Mouse (Mus musculus): Measurements from ENCODE around the gene Ubac2. TPM values are rescaled to one million over a fixed set of nuclear protein-coding genes. Genes with fewer than 3 reads are reported as not detected.

The Ubac2 gene
- total and polyA plus RNA-seq, 3 experiments = 32.8 to 40.1 (median 35.5) TPM

DNA sequence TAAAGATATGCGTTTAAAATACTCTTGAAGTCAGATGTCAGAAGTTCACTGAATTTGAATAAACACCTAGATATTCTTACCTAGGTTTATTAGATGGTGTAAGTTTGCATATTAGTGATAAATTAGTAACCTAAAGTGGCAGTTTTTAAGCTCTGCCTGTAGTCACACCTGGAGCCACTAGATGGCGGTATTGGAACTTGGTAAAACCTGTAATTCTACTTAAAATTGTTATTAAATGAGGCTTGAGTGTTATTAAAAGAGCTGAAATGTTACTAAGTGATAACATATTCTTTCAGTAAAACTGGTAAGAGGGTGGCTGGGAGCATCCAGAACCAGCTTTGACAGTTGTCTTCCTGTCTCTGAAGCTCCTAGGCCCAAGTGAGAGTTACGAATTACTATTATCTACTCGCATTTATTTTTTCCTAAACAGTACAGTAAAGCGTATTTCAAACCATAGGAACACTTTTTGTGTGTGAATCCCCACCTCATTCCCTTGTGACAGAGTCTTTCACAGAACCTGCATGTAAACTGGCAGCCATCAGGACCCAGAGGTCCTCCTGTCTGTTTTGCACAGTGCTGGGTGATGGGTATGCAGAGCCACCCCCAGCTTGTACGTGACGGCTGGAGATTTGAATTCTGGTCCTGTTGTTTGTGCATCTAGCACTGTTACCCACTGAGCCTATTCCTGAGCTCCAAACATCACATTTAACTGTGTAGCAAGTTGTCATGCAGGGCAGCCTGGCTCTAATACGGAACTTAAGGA, 50.1 kb downstream of the Ubac2 start:
- Histone ChIP-seq H3K9me3 (replicated peaks; ENCODE audit: low read length) (no peaks in the 10 kb centered on the region), H3K79me2 (replicated peaks; ENCODE audit: control insufficient read depth, extremely low read depth, insufficient read depth, poor library complexity, severe bottlenecking) (no peaks in the 10 kb centered on the region), H3K36me3 (replicated peaks in 1 of 2; ENCODE audit: control insufficient read depth in 1 of 2, insufficient read depth in 1 of 2, low read length in 1 of 2) (peaks cover 0 to 36% of the 10 kb centered on the region in 2 experiments), H3K4me2 (ENCODE audit: insufficient read depth, low read depth, poor library complexity, severe bottlenecking) (no peak overlapping the region), H3K9ac (ENCODE audit: insufficient read depth, low read depth) (no peak overlapping the region), H3K27ac (ENCODE audit: insufficient read depth, low read depth) (peak overlapping the region; percentile 22), H3K4me3 (replicated peaks in 1 of 3; ENCODE audit: low read depth in 2 of 3, low read length in 2 of 3, poor library complexity in 1 of 3) (no peak overlapping the region), H3K27me3 (replicated peaks) (no peaks in the 10 kb centered on the region), H3K4me1 (ENCODE audit: control insufficient read depth in 1 of 2, insufficient read depth in 2 of 2) (peaks cover 16 to 70% of the 10 kb centered on the region in 2 experiments)
- dilution Hi-C loops (cut with MboI; ENCODE audit: extremely low pct_ligation_motif_present, extremely low pct_unique_long_range_greater_than_20kb, low sequenced_read_pairs) (no loop called here), in situ Hi-C loops (cut with MboI; ENCODE audit: low pct_ligation_motif_present, low pct_unique_long_range_greater_than_20kb, low sequenced_read_pairs) (no loop called here)
- peak; percentile 77 for DNase-seq (ENCODE audit: extremely low read depth)
- no peak for TF ChIP-seq JUN (IDR thresholded peaks at IDR 0.05; ENCODE audit: insufficient read depth, low read depth, low read length)
- no peak; the same call in 1 of the 2 replicates for TF ChIP-seq ZC3H11A (IDR thresholded peaks at IDR 0.05; ENCODE audit: low read depth, low read length)
- no peak for TF ChIP-seq USF1 (IDR thresholded peaks at IDR 0.05; ENCODE audit: low read depth, low read length)
- TF ChIP-seq TBP (conservative IDR thresholded peaks at IDR 0.05; ENCODE audit: low read depth, low read length) = no peak
- no peak for TF ChIP-seq ZKSCAN1 (IDR thresholded peaks at IDR 0.05; ENCODE audit: borderline replicate concordance, low read depth, low read length)
- no peak for TF ChIP-seq TCF12 (IDR thresholded peaks at IDR 0.05; ENCODE audit: low read depth, low read length)
- no peak for TF ChIP-seq ZNF384 (IDR thresholded peaks at IDR 0.05; ENCODE audit: low read depth, low read length)
- TF ChIP-seq CTCF (conservative IDR thresholded peaks at IDR 0.05 in 1 of 2, IDR thresholded peaks at IDR 0.05 in 1 of 2; ENCODE audit: low read depth in 2 of 2, low read length in 2 of 2) = peak; percentile 73 to 92
- no peak for TF ChIP-seq CHD2 (IDR thresholded peaks at IDR 0.05; ENCODE audit: low read length)
- TF ChIP-seq ZMIZ1 (IDR thresholded peaks at IDR 0.05; ENCODE audit: low read depth, low read length) = no peak
- TF ChIP-seq RCOR1 (conservative IDR thresholded peaks at IDR 0.05; ENCODE audit: low read depth, low read length) = no peak
- TF ChIP-seq MYC (IDR thresholded peaks at IDR 0.05; ENCODE audit: low read depth, low read length) = peak; percentile 27; the same call in 1 of the 2 replicates
- no peak for TF ChIP-seq MAX (IDR thresholded peaks at IDR 0.05; ENCODE audit: low read length)
- TF ChIP-seq KAT2A (IDR thresholded peaks at IDR 0.05; ENCODE audit: insufficient replicate concordance, low read length) = no peak
- no peak for TF ChIP-seq IRF4 (IDR thresholded peaks at IDR 0.05; ENCODE audit: low read depth, low read length)
- peak; percentile 95 for TF ChIP-seq RAD21 (IDR thresholded peaks at IDR 0.05; ENCODE audit: low read depth, low read length)
- no peak for TF ChIP-seq USF2 (conservative IDR thresholded peaks at IDR 0.05; ENCODE audit: low read depth, low read length)
- TF ChIP-seq MAFK (IDR thresholded peaks at IDR 0.05; ENCODE audit: insufficient replicate concordance, low read length) = no peak
- TF ChIP-seq SMC3 (IDR thresholded peaks at IDR 0.05; ENCODE audit: low read depth, low read length) = peak; percentile 89
- no peak for TF ChIP-seq JUND (conservative IDR thresholded peaks at IDR 0.05; ENCODE audit: low read depth, low read length)

Data from CH12.LX (cell line).